Mouse (Mus musculus) 3134 (cell line): ENCODE measurements around the gene Tsc2.

Source experiments
- DNase-seq: peaks from one replicate; pipeline ENCODE4 v3.0.0-alpha.2; 2011; ENCODE audit warnings: low spot score; ENCODE audit not compliant: insufficient read length; ENCODE audit errors: extremely low read depth

The Tsc2 gene

GRCm38 (mm10) chr17:24579532-24579931 is 52.9 kb downstream of the Tsc2 start:
- no peak for DNase-seq

GRCm38 (mm10) chr17:24573811-24574210 is 58.6 kb downstream of the Tsc2 start:
- no peak for DNase-seq

DNA sequence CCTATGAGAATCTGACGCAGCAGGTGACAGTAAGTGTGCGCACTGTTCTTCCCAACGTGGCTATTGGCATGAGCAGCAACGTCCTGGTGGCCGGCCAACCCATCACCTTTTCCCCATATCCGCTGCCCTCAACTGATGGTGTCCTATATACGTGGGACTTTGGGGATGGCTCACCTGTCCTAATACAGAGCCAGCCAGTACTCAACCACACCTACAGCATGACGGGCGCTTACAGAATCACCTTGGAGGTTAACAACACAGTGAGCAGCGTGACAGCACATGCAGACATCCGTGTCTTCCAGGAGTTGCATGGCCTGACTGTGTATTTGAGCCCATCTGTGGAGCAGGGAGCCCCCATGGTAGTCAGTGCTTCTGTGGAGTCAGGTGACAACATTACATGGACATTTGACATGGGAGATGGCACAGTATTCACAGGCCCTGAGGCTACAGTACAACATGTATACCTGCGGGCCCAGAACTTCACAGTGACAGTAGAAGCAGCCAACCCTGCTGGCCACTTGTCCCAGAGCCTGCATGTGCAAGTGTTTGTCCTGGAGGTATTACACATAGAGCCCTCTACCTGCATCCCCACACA is 59.7 kb downstream of the Tsc2 start:
- no peak for DNase-seq

DNA sequence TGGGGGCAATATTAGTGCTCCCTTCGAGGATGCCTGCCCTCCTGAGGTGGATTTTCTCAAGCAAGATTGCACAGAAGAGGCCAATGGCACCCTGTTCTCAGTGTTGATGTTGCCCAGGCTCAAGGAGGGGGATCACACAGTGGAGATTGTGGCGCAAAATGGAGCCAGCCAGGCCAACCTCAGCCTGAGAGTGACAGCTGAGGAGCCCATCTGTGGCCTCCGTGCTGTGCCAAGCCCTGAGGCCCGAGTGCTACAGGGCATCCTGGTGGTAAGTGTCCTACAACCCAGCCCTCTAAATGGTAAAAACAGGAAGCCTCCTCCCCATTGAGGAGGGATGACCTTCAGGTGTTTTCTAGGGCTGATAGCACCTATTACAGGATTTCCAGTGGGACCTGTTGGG is 62.6 kb downstream of the Tsc2 start:
- no peak for DNase-seq

DNA sequence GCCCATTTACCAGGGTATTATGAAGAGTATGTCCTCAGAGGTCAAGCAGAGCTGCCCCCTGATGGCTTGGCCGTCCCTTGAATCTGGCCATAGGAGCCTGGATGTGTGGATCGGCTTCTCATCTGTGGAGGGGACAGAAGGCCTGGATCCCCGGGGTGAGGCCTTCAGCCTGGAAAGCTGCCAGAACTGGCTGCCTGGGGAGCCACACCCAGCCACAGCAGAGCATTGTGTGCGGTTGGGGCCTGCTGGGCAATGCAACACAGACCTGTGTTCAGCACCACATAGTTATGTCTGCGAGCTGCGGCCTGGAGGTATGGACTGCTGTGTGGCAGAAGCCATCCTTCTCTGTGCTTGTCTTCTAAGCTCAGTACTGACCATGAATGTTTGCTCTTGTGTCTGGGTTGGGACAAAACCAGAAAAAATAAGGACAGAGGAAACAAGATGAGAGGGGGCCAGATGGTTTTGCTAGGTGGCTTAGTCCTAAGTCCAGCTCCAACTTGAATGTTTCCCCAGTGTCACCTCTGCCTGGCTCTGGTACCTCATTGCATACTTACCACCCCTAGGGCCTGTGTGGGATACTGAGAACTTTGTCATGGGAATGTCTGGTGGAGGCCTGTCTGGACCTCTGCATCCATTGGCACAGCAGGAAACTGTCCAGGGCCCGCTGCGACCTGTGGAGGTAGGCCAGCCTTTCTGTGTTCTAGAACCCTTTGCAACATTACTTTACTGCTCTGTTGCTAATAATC is 65.2 kb downstream of the Tsc2 start:
- peak; percentile 66 for DNase-seq

DNA sequence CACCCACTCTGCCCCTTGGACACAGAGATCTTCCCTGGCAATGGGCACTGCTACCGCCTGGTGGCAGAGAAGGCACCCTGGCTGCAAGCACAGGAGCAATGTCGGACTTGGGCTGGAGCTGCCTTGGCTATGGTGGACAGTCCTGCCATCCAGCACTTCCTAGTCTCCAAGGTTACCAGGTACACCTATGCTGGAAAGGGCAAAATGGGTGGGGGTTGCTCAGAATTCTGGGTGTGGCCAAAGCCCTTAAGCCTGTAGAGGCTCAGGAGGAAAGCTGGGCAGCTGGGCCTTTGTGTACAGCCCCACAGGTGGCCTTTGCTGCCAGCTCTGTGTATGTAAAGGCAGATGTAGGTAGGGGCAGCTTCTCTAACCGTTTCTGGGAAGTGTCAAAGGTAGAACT is 66.6 kb downstream of the Tsc2 start:
- no peak for DNase-seq

DNA sequence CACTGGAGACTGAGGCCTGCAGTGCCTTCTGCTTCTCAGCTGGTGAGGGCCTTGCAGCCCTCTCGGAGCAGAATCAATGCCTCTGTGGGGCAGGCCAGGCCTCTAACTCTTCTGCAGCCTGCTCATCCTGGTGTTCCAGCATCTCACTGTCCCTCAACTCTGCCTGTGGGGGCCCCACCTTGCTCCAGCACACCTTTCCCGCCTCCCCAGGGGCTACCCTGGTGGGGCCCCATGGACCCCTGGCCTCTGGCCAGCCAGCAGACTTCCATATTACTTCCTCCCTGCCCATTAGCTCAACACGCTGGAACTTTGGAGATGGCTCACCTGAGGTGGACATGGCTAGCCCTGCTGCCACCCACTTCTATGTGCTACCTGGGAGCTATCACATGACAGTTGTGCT is 67.3 kb downstream of the Tsc2 start:
- no peak for DNase-seq

GRCm38 (mm10) chr17:24564422-24564821 is 68.0 kb downstream of the Tsc2 start:
- DNase-seq, result no peak

DNA sequence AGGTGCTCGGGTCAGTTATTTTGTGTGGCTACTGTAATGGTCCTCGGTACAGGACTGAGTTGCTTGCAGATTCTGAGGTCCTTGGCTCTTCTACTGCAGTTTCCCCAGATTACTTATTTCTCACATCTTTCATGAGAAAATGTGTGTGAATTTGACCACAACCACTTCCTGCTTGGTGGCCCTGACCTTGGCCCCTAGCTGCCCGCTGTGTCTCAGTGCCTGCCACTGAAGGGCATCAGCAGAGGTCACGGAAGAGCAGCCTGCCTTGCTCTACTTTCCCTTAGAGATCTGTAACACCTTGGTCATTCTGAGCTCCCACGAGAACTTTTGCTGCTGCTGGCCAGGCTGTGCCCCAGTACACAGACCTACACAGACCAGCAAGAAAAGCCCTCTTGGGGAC is 68.8 kb downstream of the Tsc2 start:
- DNase-seq, result no peak

GRCm38 (mm10) chr17:24561592-24561991 is 70.8 kb downstream of the Tsc2 start:
- no peak for DNase-seq

DNA sequence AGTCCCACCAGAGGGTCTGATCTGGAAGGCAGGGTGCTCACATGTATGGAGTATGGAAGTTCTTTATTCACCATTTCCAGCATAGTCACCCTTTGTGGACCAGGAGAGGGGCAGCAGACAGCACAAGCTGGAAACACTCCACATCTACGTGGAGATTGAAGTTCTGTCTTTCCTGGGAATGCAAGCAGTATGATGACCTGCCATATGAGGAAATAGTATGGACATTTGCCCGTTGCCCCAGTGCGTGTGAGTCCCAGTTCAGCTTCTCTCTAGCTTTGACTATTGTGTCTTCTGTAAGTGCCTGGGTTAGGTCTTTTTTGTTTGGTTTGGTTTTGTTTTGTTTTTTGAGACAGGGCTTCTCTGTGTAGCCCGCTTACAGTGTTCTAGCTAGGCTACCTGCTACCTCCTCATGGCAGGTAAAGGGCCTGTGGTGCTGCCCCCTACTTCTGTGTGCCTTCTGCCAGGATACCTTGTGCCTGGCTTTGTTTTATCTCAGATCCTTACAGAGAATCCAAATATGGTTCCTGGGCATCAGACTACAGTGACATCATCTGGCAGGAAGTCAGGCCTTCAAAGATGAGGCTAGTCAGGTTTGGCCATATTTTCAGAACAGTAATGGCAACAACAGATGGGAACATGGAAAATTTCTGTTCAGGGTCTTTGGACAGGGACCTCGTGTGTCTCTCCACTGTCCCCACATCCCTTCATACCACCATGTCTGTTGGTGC is 72.0 kb downstream of the Tsc2 start:
- DNase-seq, result no peak

GRCm38 (mm10) chr17:24559146-24559545 is 73.3 kb downstream of the Tsc2 start:
- DNase-seq, result peak; percentile 69

GRCm38 (mm10) chr17:24558600-24559099 is 73.8 kb downstream of the Tsc2 start:
- no peak for DNase-seq

- no peak for DNase-seq
Observed at GRCm38 (mm10) chr17:24557091-24557490, 75.3 kb downstream of the Tsc2 start.

DNA sequence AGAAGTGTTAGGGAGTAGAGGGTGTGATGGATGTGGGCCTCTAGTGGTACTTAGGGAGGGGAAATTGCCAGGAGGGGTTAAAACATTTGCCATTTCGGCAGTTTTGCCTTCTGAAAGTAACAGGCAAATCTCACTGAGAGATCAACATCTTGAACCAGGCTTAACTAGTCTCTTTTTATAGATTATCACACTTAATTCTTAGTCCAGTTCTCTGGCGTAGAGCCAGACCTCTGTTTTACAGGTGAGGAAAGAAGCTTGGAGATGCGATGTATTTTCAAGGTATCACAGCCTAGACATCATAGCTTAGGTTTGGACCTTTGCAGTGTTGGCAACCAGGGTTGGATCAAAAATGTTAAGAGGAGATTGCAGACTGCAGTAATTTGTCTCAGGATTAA is 81.4 kb downstream of the Tsc2 start:
- no peak for DNase-seq

- peak; percentile 96 for DNase-seq
Observed at GRCm38 (mm10) chr17:24550416-24551049, 81.9 kb downstream of the Tsc2 start.

DNA sequence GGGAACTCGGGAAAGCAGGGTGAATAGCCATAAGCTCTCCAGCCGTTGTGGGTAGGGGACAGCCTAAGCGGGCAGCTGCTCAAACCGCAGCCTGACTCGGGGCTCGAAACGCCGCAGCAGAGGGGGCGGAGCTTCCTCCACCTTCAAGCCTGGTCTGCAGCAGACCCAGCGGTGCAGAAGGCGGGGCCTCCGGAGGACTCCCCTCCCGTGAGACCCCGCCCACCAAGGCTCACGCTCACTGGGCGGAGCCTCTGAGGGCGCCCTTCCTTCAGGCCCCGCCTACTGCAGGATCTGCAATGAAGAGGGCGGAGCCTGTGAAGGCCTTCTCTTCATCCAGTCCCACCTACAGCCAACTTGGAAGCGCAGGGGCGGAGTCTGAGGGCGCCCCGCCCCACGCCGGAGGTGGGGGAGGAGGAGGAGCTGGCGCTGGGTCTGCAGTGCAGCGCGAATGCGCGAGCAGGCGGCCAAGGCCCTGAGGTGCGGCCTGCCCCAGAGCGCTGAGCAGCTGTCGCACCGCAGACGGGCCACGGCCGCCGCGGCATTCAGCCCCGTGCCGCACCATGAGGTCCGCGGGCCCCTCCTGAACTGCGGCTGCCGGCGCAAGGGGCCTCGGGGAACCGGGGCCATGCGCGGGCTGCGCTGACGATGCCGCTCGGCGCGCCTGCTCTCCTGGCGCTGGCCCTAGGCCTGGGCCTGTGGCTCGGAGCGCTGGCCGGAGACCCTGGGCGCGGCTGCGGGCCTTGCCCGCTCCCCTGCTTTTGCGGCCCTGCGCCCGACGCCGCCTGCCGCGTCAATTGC is 82.6 kb downstream of the Tsc2 start, which contains the start of gene Pkd1:
TSS of gene Pkd1 (plus strand) at position 217 of the 798 bp plus-strand sequence.
- peak; percentile 100 for DNase-seq

DNA sequence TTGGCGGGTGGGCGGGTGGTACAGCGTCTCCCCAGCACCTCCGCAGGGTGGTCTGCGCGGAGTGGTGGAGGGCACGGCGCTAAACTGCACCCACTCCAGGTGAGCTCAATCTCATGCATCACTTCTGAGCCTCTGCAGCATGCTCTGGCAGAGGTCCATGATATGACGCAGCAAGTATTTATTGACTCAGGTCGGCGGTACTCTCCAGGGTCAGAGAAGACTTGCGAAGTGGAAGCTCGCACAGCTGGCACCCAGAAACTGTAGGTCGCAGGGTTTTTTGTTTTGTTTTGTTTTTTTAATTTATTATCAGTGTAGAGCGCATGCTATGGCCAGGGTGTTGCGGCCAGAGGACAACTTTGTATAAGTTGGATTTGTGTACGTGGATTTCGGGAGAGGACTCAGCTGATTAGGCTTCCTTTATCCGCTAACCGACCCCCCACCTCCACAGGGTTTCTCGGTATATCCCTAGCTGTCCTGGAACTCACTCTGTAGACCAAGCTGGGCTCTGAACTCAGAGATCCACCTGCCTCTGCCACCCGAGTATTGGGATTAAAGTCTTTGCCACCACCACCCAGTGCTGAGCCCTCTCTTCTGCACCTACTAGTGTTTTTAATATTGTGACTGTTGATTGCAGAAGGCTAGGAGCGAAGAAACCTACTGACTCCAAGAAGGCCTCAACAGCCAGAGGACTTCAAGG is 83.4 kb downstream of the Tsc2 start:
- DNase-seq, result peak; percentile 63

- DNase-seq, result no peak
Observed at GRCm38 (mm10) chr17:24548435-24548834, 84.0 kb downstream of the Tsc2 start.

DNA sequence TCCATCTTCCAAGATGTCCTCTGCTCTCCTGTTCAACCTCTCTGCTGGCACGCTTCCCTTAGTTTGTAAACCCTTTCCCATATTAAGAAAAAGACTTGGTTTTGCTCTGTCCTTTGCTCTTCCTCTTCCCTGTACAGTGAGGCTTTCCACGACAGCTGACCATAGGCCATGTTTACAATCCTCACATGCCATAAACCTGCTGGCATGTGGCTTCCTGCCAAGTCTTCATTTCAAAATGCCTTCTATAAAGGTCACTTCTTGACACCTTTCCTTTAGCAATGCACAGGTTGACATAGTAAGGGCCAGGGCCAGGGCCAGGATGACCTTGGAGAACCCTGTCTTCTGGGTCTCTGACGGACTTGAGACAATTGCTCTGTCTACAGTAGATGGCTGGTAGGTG is 86.2 kb downstream of the Tsc2 start:
- no peak for DNase-seq
